In the genomic region with DNA sequence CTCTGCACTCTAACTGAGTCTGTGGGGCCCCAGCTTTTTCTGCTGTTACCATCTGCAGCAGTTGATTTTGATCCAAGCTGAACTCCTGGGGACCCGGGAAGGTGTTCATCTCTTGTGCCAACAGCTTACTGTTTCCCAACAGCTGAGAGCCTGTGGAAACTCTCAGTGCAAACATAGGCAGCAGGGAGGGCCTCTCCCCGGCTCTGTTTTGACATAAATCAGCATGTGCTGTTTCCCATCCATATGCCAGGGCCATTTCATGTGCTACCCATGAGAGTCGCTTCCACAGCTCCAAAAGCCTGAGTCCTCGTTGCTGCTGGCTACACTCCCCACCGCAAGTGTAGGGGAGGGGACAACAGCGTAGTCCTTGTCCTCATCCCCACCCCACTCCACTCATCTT, we compare ENCODE assay signal across 13 mouse cellular contexts. TPM values are rescaled to one million over a fixed set of nuclear protein-coding genes. Genes with fewer than 3 reads are reported as not detected.
A peak's percentile ranks its signal among the peaks of the same experiment; 100 is the strongest.
DNase-seq lines count a peak whose midpoint lies in the region; ATAC-seq and TF ChIP-seq lines count a peak whose summit lies in the region.
"Had no signal": no experiment of that assay in that cellular context is flagged by ENCODE, and none has a peak within 500 bp of the region (broad histone marks: within the 10 kb centered on the region; RNA-seq: fewer than 3 reads in every experiment).

No protein-coding gene starts in this region.

- H3K4me3 ChIP-seq in intestine, embryonic 14.5 days (ENCODE audit: low read depth, low read length) = no peak overlapping the region
- no peak overlapping the region for H3K4me3 ChIP-seq in intestine, postnatal 0 days (ENCODE audit: low read depth, low read length)
- no peak overlapping the region for H3K4me3 ChIP-seq in embryonic facial prominence, embryonic 10.5 days
- no peak overlapping the region for H3K4me3 ChIP-seq in forebrain, embryonic 15.5 days
- no peak overlapping the region for H3K4me3 ChIP-seq in midbrain, embryonic 12.5 days
- H3K4me3 ChIP-seq: heart, adult 2 months had no signal

- no peaks in the 10 kb centered on the region for H3K9me3 ChIP-seq in intestine, embryonic 14.5 days (ENCODE audit: control insufficient read depth, low read length)
- no peaks in the 10 kb centered on the region for H3K9me3 ChIP-seq in intestine, postnatal 0 days (ENCODE audit: control insufficient read depth)
- no peaks in the 10 kb centered on the region for H3K9me3 ChIP-seq in embryonic facial prominence, embryonic 10.5 days
- H3K9me3 ChIP-seq in forebrain, embryonic 15.5 days = no peaks in the 10 kb centered on the region
- H3K9me3 ChIP-seq in midbrain, embryonic 12.5 days = no peaks in the 10 kb centered on the region

- H3K36me3 ChIP-seq in intestine, embryonic 14.5 days (ENCODE audit: control insufficient read depth, insufficient read depth, low read length) = no peaks in the 10 kb centered on the region
- H3K36me3 ChIP-seq in intestine, postnatal 0 days (ENCODE audit: control insufficient read depth, insufficient read depth) = no peaks in the 10 kb centered on the region
- no peaks in the 10 kb centered on the region for H3K36me3 ChIP-seq in embryonic facial prominence, embryonic 10.5 days (replicated peaks)
- H3K36me3 ChIP-seq in forebrain, embryonic 15.5 days = no peaks in the 10 kb centered on the region
- H3K36me3 ChIP-seq in midbrain, embryonic 12.5 days = no peaks in the 10 kb centered on the region

- H3K27me3 ChIP-seq in intestine, embryonic 14.5 days (replicated peaks; ENCODE audit: control insufficient read depth, insufficient read depth, low read length) = no peaks in the 10 kb centered on the region
- no peaks in the 10 kb centered on the region for H3K27me3 ChIP-seq in intestine, postnatal 0 days (replicated peaks; ENCODE audit: control insufficient read depth, insufficient read depth, low read length)
- no peaks in the 10 kb centered on the region; the same call in none of the 2 replicates for H3K27me3 ChIP-seq in embryonic facial prominence, embryonic 10.5 days (replicated peaks; ENCODE audit: low read depth, poor library complexity, severe bottlenecking)
- H3K27me3 ChIP-seq in forebrain, embryonic 15.5 days = 0 out of 2 replicates have a peak, but pooled peaks cover 3% of the 10 kb centered on the region
- H3K27me3 ChIP-seq in midbrain, embryonic 12.5 days = peaks cover 11% of the 10 kb centered on the region; the same call in 1 of the 2 replicates

- no peak overlapping the region for H3K9ac ChIP-seq in intestine, embryonic 14.5 days (ENCODE audit: low read length)
- H3K9ac ChIP-seq in intestine, postnatal 0 days (ENCODE audit: low read depth, low read length) = no peak overlapping the region
- H3K9ac ChIP-seq in forebrain, embryonic 15.5 days (replicated peaks) = no peak overlapping the region
- no peak overlapping the region for H3K9ac ChIP-seq in midbrain, embryonic 12.5 days (replicated peaks)
- H3K9ac ChIP-seq: lung, embryonic 14.5 days had no signal

- H3K4me1 ChIP-seq in intestine, embryonic 14.5 days (replicated peaks; ENCODE audit: control insufficient read depth, insufficient read depth, low read length) = peaks cover 27% of the 10 kb centered on the region
- no peaks in the 10 kb centered on the region for H3K4me1 ChIP-seq in intestine, postnatal 0 days (replicated peaks; ENCODE audit: control insufficient read depth, insufficient read depth, low read length)
- H3K4me1 ChIP-seq in embryonic facial prominence, embryonic 10.5 days = peaks cover 58% of the 10 kb centered on the region
- peaks cover 44% of the 10 kb centered on the region for H3K4me1 ChIP-seq in forebrain, embryonic 15.5 days
- peaks cover 62% of the 10 kb centered on the region for H3K4me1 ChIP-seq in midbrain, embryonic 12.5 days

- H3K27ac ChIP-seq in intestine, embryonic 14.5 days (ENCODE audit: low read depth) = peak overlapping the region; percentile 49; the same call in 1 of the 2 replicates
- no peak overlapping the region for H3K27ac ChIP-seq in intestine, postnatal 0 days (ENCODE audit: low read depth, low read length)
- peak overlapping the region; percentile 63 for H3K27ac ChIP-seq in embryonic facial prominence, embryonic 10.5 days (replicated peaks)
- 0 out of 2 replicates have a peak overlapping the region, but pooled peaks have one; percentile 35 for H3K27ac ChIP-seq in forebrain, embryonic 15.5 days (replicated peaks)
- H3K27ac ChIP-seq in midbrain, embryonic 12.5 days (replicated peaks) = peak overlapping the region; percentile 50
- H3K27ac ChIP-seq: heart, adult 2 months had no signal

- intact Hi-C loops in gastrocnemius, postnatal 36 days (cut with DNase I) = no loop called here

- WGBS in intestine, embryonic 14.5 days = 42% methylated on average over 6 of the region's 6 CpGs
- 47% methylated on average over 6 of the region's 6 CpGs for WGBS in intestine, postnatal 0 days
- 64% methylated on average over 6 of the region's 6 CpGs for WGBS in embryonic facial prominence, embryonic 10.5 days
- 20% methylated on average over 6 of the region's 6 CpGs for WGBS in forebrain, embryonic 15.5 days
- WGBS in midbrain, embryonic 12.5 days = 70% methylated on average over 6 of the region's 6 CpGs

- TF ChIP-seq CTCF in intestine, postnatal 0 days (IDR thresholded peaks at IDR 0.05; ENCODE audit: low read depth) = no peak

- DNase-seq in intestine, embryonic 14.5 days (ENCODE audit: low spot score) = no peak
- DNase-seq in embryonic facial prominence, embryonic 10.5 days (ENCODE audit: low spot score) = no peak
- DNase-seq in lung, adult 18-20 months = no peak
- no peak for DNase-seq in layer of hippocampus, adult 11-12 months (ENCODE audit: low spot score)
- DNase-seq in gastrocnemius, postnatal 36 days = no peak
- DNase-seq: adrenal gland, postnatal 25 days; heart, adult 2 months; heart, postnatal 4 days; lung, embryonic 14.5 days had no signal

- ATAC-seq in intestine, embryonic 14.5 days (replicated peaks; ENCODE audit: low FRiP score, low TSS enrichment, low read depth) = no peak
- ATAC-seq in intestine, postnatal 0 days = no peak
- peak; percentile 68 for ATAC-seq in forebrain, embryonic 15.5 days (replicated peaks)
- no peak for ATAC-seq in midbrain, embryonic 12.5 days (ENCODE audit: low FRiP score, low read depth)

- H3K4me2 ChIP-seq in intestine, embryonic 14.5 days (ENCODE audit: low read length) = peak overlapping the region; percentile 9
- H3K4me2 ChIP-seq in intestine, postnatal 0 days (replicated peaks; ENCODE audit: low read depth) = no peak overlapping the region
- no peak overlapping the region for H3K4me2 ChIP-seq in forebrain, embryonic 15.5 days (replicated peaks)
- no peak overlapping the region for H3K4me2 ChIP-seq in midbrain, embryonic 12.5 days (replicated peaks)
- H3K4me2 ChIP-seq: lung, embryonic 14.5 days had no signal

RNA-seq across cellular contexts. Expression of a gene that starts 7.6 kb away (rescaled TPM):
- 28.5 and 30.0 TPM in 2 replicates for polyA plus RNA-seq in intestine, embryonic 14.5 days (2014; fragmentation: Nextera tagmentation; extraction: Ambion mirVana)
- 4.5 and 4.7 TPM in 2 replicates for polyA plus RNA-seq in intestine, postnatal 0 days (2015; fragmentation: Nextera tagmentation; extraction: Ambion mirVana)
- polyA plus RNA-seq in embryonic facial prominence, embryonic 10.5 days (2016; fragmentation: Nextera tagmentation; extraction: Ambion mirVana) = 63.8 and 64.4 TPM in 2 replicates
- polyA plus RNA-seq in forebrain, embryonic 15.5 days (2015; fragmentation: Nextera tagmentation; extraction: Ambion mirVana) = 116 TPM in 2 replicates
- polyA plus RNA-seq in midbrain, embryonic 12.5 days (2016; fragmentation: Nextera tagmentation; extraction: Ambion mirVana) = 212 and 220 TPM in 2 replicates
- total RNA-seq in gastrocnemius, postnatal 36 days (2021) = under 1 TPM; 0.30 to 0.51 TPM
- total RNA-seq: CH12.LX had no signal
